Mouse (Mus musculus): Measurements from ENCODE around the gene Ccdc96.

- TF ChIP-seq CTCF (IDR thresholded peaks at IDR 0.05; ENCODE audit: low read depth, low read length) (no peak), POLR2A (IDR thresholded peaks at IDR 0.05; ENCODE audit: extremely low read depth, insufficient read depth, low read length) (no peak)
Measured at GRCm38 (mm10) chr5:36461231-36461630, 23.2 kb upstream of the Ccdc96 start.

Measured in liver, adult 2 months (tissue).